Mouse (Mus musculus) cerebellum, adult 2 months (tissue): ENCODE measurements around the gene Scfd2.

Source experiments
- CTCF ChIP-seq: fragments of 200-500 bp; IDR thresholded peaks from 2 replicates; pipeline ENCODE4 v1.5.1; 2011; ENCODE audit warnings: low read depth, mild to moderate bottlenecking, control low read depth, low read length, moderate library complexity, borderline replicate concordance; ENCODE audit not compliant: insufficient read depth
- POLR2A ChIP-seq: fragments of 200-500 bp; IDR thresholded peaks from 2 replicates; pipeline ENCODE4 v1.6.1; 2011; ENCODE audit warnings: low read length, control low read depth, borderline replicate concordance; ENCODE audit not compliant: insufficient read depth

- TF ChIP-seq POLR2A, result no peak
- TF ChIP-seq CTCF, result no peak
Measured at GRCm38 (mm10) chr5:74155860-74156351, 375.7 kb downstream of the Scfd2 start.
